Mouse (Mus musculus) limb, embryonic 14.5 days (tissue): ENCODE measurements at regions not wholly inside any gene's neighbourhood (a gene's known extent, or its start where the extent isn't known, plus 50 kb on each side); places are given as distances from the start of the nearest gene placed in this dataset.
A peak's percentile ranks its signal among the peaks of the same experiment; 100 is the strongest.

ENCODE experiments used
- ATAC-seq: fragments of 200-750 bp; cut with Nextera tagmentation; 2 replicates; pipeline ENCODE4 v1.8.0; 2017; ENCODE audit warnings: low read depth, moderate number of reproducible peaks, moderate TSS enrichment; ENCODE audit not compliant: low FRiP score
- DNase-seq: peaks from one replicate; pipeline ENCODE4 v3.0.0-alpha.2; 2015; ENCODE audit warnings: low spot score
- H3K27ac ChIP-seq: fragments of 300-500 bp; sonication (generic); replicated peaks from 2 replicates; pipeline ENCODE4 v1.5.1; 2014; ENCODE audit warnings: low read depth, mild to moderate bottlenecking, low read length, moderate library complexity, mixed read lengths
- H3K27me3 ChIP-seq: fragments of 300-500 bp; sonication (generic); 2 replicates; pipeline ENCODE4 v1.6.1; 2014; ENCODE audit warnings: low read length, mixed read lengths; ENCODE audit not compliant: control insufficient read depth, insufficient read depth
- H3K36me3 ChIP-seq: fragments of 300-500 bp; sonication (generic); 2 replicates; pipeline ENCODE4 v1.6.1; 2014; ENCODE audit warnings: mild to moderate bottlenecking, low read length, moderate library complexity, mixed read lengths; ENCODE audit not compliant: control insufficient read depth, insufficient read depth
- H3K4me1 ChIP-seq: fragments of 300-500 bp; sonication (generic); 2 replicates; pipeline ENCODE4 v1.6.1; 2014; ENCODE audit warnings: antibody characterized with exemption, low read length, mixed read lengths; ENCODE audit not compliant: control insufficient read depth, insufficient read depth
- H3K4me2 ChIP-seq: fragments of 300-500 bp; sonication (generic); replicated peaks from 2 replicates; pipeline ENCODE4 v1.6.1; 2014; ENCODE audit warnings: low read depth, mild to moderate bottlenecking, low read length, moderate library complexity; ENCODE audit not compliant: severe bottlenecking
- H3K4me3 ChIP-seq: fragments of 300-500 bp; sonication (generic); replicated peaks from 2 replicates; pipeline ENCODE4 v1.5.1; 2014; ENCODE audit warnings: low read length
- H3K9ac ChIP-seq: fragments of 300-500 bp; sonication (generic); 2 replicates; pipeline ENCODE4 v1.6.1; 2014; ENCODE audit warnings: mild to moderate bottlenecking, low read depth, low read length, moderate library complexity; ENCODE audit not compliant: severe bottlenecking
- H3K9me3 ChIP-seq: fragments of 300-500 bp; sonication (generic); 2 replicates; pipeline ENCODE4 v1.6.1; 2016; ENCODE audit warnings: low read length; ENCODE audit not compliant: control insufficient read depth
- POLR2A ChIP-seq: fragments of 200-500 bp; IDR thresholded peaks from 2 replicates; pipeline ENCODE4 v1.8.0; 2012; ENCODE audit warnings: inconsistent platforms, mild to moderate bottlenecking, moderate library complexity, borderline replicate concordance; ENCODE audit not compliant: insufficient read depth, insufficient read length; ENCODE audit errors: extremely low read depth
- WGBS: fragments of 180-500 bp; shearing (Covaris S2); extraction: QIAGEN DNeasy Blood & Tissue Kit; methylation state at CpG from one replicate; pipeline ENCODE4 v1.1.7; 2014; 5-methylcytosine and 5-hydroxymethylcytosine counted together

DNA sequence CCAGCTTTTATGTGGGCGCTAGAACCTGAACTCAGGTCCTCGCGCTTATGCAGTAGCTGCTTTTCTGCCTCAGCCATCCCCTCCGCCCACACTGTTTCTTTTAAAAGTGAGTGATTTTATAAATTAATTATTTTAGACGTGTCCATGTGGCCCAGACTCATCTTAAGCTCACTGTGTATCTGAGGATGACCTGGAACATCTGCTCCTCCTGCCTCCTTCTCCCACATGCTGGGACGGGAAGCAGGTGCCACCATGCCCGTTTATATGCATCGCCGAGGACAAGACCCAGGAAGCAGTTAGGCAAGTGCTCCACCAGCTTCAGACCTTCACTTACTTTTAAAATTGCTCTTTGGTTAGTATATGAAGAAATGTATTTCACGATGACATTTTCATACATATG is 53.3 kb upstream of the Skap2 start:
- ATAC-seq (no peak), DNase-seq (no peak)
- Histone ChIP-seq H3K4me3 (no peak overlapping the region), H3K27ac (no peak overlapping the region), H3K4me1 (peaks cover 13% of the 10 kb centered on the region), H3K36me3 (no peaks in the 10 kb centered on the region), H3K27me3 (no peaks in the 10 kb centered on the region), H3K9me3 (no peaks in the 10 kb centered on the region), H3K4me2 (no peak overlapping the region), H3K9ac (no peak overlapping the region)
- 90% methylated on average over 10 of the region's 10 CpGs for WGBS
- no peak for TF ChIP-seq POLR2A

DNA sequence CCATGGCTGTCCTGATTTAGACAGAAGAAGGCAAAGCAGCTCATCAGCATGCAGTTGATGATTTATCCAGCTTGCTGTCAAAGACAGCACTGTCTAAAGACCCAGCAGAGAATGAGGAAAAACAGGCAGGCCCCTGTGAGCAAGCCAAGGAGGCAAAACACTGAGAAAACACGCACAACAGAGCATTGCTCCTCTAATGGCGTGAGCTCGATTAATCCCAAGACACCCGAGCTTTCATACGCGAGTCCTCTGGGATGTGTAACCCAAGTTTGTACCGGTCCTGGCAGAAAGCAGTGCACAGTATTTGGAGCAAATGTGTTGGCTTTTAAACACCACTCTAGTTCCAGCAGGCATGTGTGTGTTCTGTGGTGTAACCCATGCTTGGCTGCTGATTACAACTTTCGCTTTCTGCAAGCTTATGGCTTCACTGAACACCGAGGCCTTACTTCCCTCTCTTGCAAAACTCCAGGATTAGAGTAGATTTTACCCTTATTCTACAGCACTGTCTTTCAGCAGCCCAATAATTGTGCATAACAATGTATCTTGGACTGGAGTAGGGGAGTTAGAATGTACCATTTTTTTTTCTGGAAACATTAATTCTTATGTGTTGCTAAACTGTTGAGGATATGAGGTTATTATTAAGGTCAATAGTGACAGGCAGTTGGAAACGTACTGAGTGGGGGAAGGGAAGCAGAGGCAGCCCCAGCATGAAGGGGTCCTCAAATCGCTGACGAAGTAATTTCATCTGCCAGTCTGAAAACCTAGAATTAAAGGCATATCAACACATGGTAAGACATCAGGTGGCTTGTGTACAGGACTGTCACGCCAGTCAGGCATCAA is 52.0 kb upstream of the Skap2 start:
- Histone ChIP-seq H3K27ac (0 out of 2 replicates have a peak overlapping the region, but pooled peaks have one; percentile 33), H3K36me3 (no peaks in the 10 kb centered on the region), H3K27me3 (0 out of 2 replicates have a peak, but pooled peaks cover 5% of the 10 kb centered on the region), H3K4me2 (0 out of 2 replicates have a peak overlapping the region, but pooled peaks have one; percentile 7), H3K4me3 (no peak overlapping the region), H3K9me3 (no peaks in the 10 kb centered on the region), H3K9ac (no peak overlapping the region), H3K4me1 (peaks cover 13% of the 10 kb centered on the region)
- peak; percentile 19 for DNase-seq
- no peak for TF ChIP-seq POLR2A
- ATAC-seq = no peak
- 51% methylated on average over 13 of the region's 13 CpGs for WGBS
